Mouse (Mus musculus) ovary, adult 18-20 months (tissue): ENCODE measurements around the gene Cd209b.

Experiments
- DNase-seq: peaks from one replicate; pipeline ENCODE4 v3.0.0; 2022; ENCODE audit warnings: low spot score, mixed read lengths

Gene Cd209b

DNA sequence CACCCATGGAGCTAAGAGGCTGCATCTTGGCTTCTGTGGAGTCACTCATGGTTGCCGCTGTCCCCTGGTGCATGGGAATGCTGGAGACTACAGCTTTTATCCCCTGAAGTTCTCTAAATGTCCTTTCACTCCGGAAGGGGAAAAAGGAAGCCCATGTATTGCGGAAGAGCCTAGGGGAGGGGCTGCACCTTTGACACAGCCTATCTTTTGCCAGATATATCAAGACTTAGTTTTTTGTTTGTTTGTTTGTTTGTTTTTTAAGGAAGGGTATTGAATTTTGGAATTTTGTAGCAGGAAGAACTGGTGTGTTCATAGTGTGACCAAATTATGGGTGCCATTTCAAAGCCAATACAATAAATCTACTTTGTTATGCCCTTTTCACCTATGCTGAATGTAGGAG, at the start of gene Cd209b:
Gene Cd209b, minus strand, starts transcription at position 101 of the 400 bp plus-strand sequence.
- DNase-seq: no peak

DNA sequence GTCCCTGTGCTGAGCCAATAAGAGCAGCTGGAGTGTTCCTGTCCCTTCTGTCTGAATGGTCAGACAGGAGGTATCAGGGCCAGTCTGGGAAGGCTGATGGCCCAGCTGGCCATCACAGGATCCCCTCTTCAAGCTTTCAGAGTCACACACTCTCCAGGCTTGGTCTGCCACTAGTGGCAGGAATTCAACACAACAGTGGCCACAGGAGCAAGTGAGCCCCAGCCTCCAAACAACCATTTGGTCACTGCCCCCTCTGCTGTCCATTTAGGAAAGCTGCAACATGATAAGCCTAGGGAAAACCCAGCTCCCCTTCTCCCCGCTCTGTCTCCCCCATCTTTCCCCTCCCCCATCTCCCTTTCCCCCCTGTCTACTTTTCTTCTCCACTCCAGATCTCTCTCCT, 29.4 kb upstream of the Cd209b start:
- DNase-seq: no peak

DNA sequence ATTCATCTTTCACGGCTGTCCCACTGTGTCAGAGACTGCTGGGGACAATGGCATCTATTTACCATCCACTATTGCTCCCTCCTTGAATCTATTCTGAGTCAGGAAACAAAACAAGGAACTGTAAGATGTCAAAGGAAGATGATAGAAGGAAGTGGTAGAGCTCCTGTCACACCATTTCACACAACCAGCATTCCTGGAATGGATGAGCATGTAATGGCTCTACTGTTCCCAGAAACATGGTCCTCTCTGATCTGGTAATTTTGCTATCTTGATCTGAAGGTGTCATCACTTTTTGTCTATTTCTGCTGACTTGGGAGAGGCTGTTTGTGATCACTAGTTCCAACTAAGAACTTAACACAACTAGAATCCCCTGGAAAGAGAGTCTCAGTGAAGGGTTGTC, 28.0 kb upstream of the Cd209b start, which contains the start of gene Cd209c:
Gene Cd209c, minus strand, starts transcription at position 101 of the 400 bp plus-strand sequence.
- DNase-seq: no peak

GRCm38 (mm10) chr8:3940023-3940422, 13.4 kb upstream of the Cd209b start:
- DNase-seq: no peak

GRCm38 (mm10) chr8:3878455-3878854, 48.2 kb downstream of the Cd209b start, which contains the start of gene Cd209d:
TSS of gene Cd209d (minus strand) at chr8:3878555.
- no peak for DNase-seq

DNA sequence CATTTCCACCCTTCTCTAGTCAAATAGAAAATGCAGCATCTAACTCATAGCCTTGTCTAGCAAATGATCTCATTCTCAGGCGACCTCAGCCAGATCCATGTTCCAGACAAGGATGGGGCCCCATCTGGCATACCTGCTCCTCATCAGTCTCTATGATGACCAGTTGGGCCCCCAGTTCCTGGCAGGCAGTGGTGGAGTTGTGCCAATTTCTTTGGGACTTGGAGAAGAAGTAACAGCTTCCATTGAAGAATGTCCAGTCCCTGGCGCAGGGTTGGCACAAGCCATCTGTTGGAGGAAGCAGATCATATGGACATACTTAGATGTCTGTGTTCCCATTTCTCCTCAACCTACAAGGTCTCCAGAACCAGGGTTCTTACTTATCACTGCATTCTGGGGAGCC, 50.5 kb downstream of the Cd209b start:
- DNase-seq: no peak
